Mouse (Mus musculus) kidney, adult 2 months (tissue): ENCODE results near the gene Ints5.

Source experiments
- CTCF ChIP-seq: fragments of 200-500 bp; conservative IDR thresholded peaks from 2 replicates; pipeline ENCODE4 v1.5.1; 2011; ENCODE audit warnings: low read depth, mild to moderate bottlenecking, control low read depth, low read length, moderate library complexity, mixed read lengths; ENCODE audit not compliant: insufficient read depth, insufficient read length
- POLR2A ChIP-seq: fragments of 200-500 bp; IDR thresholded peaks from one replicate; pipeline ENCODE4 v1.6.1; 2011; ENCODE audit warnings: low read depth, low read length, control low read depth

GRCm38 (mm10) chr19:8864265-8864664 is 28.5 kb upstream of the Ints5 start:
- no peak for TF ChIP-seq POLR2A
- no peak for TF ChIP-seq CTCF
